Mouse (Mus musculus): ENCODE data around the gene Zfp710.

DNA sequence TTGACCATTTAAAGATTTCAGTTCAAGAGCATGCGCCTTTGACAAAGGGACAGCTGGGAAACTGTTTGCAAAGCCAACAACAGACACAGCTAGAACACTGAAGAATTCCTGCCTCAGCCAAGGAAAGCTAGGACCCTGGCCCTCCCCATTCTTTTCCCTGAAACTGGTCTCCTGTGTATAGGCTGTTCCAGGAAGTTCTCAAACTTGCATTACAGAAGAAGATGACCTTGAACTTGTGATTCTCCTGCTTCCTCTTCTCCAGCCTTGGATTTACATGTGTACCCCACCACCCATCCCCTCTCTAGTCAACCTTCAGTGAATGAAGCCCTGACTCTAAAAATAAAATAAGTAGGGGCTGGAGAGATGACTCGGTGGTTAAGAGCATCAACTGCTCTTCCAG, 49.3 kb upstream of the Zfp710 start:
- TF ChIP-seq CTCF (IDR thresholded peaks at IDR 0.05; ENCODE audit: low read depth) (no peak), EP300 (optimal IDR thresholded peaks at IDR 0.05) (no peak)
